Comparison of ENCODE assay signal across 16 mouse cellular contexts in the genomic region with DNA sequence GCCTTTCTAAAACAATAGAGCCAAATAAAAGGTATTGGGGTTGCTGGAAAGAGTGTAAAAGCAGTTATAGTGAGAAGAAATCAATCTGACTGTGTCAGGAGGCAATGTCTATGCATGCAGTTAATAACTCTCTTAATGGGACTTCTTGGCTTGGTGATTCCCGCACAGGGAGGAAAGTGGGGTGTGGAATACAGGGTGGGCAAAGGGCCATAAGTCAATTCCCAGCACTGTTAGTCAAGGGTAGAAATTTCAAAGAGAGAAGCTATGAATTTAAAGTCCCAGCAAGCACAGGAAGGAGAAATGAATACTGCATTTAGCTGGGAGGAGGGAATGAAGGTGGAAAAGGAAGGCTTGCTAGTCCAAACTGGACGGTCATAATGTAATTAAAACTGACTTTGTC.
"Had no signal": no experiment of that assay in that cellular context is flagged by ENCODE, and none has a peak within 500 bp of the region (broad histone marks: within the 10 kb centered on the region; RNA-seq: fewer than 3 reads in every experiment).

No protein-coding gene starts in this region.

- H3K4me2 ChIP-seq: kidney, embryonic 15.5 days; liver, embryonic 11.5 days; liver, embryonic 15.5 days had no signal

- H3K27ac ChIP-seq: kidney, embryonic 15.5 days; limb, embryonic 10.5 days; liver, embryonic 15.5 days; neural tube, embryonic 13.5 days had no signal

- H3K36me3 ChIP-seq: kidney, embryonic 15.5 days; limb, embryonic 10.5 days; liver, embryonic 15.5 days; neural tube, embryonic 13.5 days had no signal

- ATAC-seq: lung, postnatal 0 days had no signal

- H3K9ac ChIP-seq: kidney, embryonic 15.5 days; liver, embryonic 15.5 days; neural tube, embryonic 13.5 days had no signal

- H3K4me1 ChIP-seq: liver, embryonic 15.5 days had no signal

- DNase-seq: kidney, adult 2 months; kidney, postnatal 25 days; layer of hippocampus, adult 9-11 months; lung, adult 2 months; lung, postnatal 36 days; retina, postnatal 1 day; right cerebral cortex, postnatal 4 days; spleen, adult 18-20 months; thymus, adult 18-20 months; thymus, postnatal 14 days had no signal

- H3K27me3 ChIP-seq: kidney, embryonic 15.5 days; liver, embryonic 15.5 days had no signal

- H3K4me3 ChIP-seq: kidney, embryonic 15.5 days; limb, embryonic 10.5 days; liver, embryonic 15.5 days; neural tube, embryonic 13.5 days had no signal

- H3K9me3 ChIP-seq: kidney, embryonic 15.5 days; limb, embryonic 10.5 days; liver, embryonic 15.5 days; neural tube, embryonic 13.5 days had no signal
